Mouse (Mus musculus) G1E (cell line): ENCODE measurements around the gene Ankle1. TPM values are rescaled to one million over a fixed set of nuclear protein-coding genes. Genes with fewer than 3 reads are reported as not detected.

ENCODE experiments used
- ATAC-seq: 2 replicates; pipeline ENCODE4 v1.8.0; 2016; ENCODE audit warnings: mild to moderate bottlenecking; ENCODE audit not compliant: insufficient number of reproducible peaks, poor library complexity, low FRiP score, severe bottlenecking; ENCODE audit errors: extremely low read depth
- DNase-seq: peaks from one replicate; pipeline ENCODE4 v3.0.0; 2012; ENCODE audit warnings: low spot score
- H3K27me3 ChIP-seq: 2 replicates; pipeline ENCODE4 v1.6.1; 2012; ENCODE audit warnings: mild to moderate bottlenecking, low read length, inconsistent platforms; ENCODE audit not compliant: insufficient read depth
- H3K36me3 ChIP-seq: replicated peaks from 2 replicates; pipeline ENCODE3; 2012; ENCODE audit warnings: mild to moderate bottlenecking, inconsistent platforms
- H3K4me1 ChIP-seq: 2 replicates; pipeline ENCODE4 v1.6.1; 2012; ENCODE audit warnings: low read depth, low read length, inconsistent platforms, mixed read lengths; ENCODE audit not compliant: insufficient read depth
- H3K4me3 ChIP-seq: 2 replicates; pipeline ENCODE4 v1.5.1; 2012; ENCODE audit warnings: low read depth, mild to moderate bottlenecking, inconsistent platforms, low read length, moderate library complexity, mixed read lengths
- H3K9me3 ChIP-seq: replicated peaks from 2 replicates; pipeline ENCODE4 v1.6.1; 2012; ENCODE audit warnings: inconsistent platforms
- CTCF ChIP-seq: IDR thresholded peaks from 2 replicates; pipeline ENCODE4 v1.5.1; 2012; ENCODE audit warnings: low read depth, low read length, inconsistent platforms, mixed read lengths
- GATA1 ChIP-seq: IDR thresholded peaks from 2 replicates; pipeline ENCODE4 v1.6.1; 2012; ENCODE audit warnings: borderline replicate concordance, low read length, inconsistent platforms, mixed read lengths
- GATA2 ChIP-seq: IDR thresholded peaks from 2 replicates; pipeline ENCODE4 v1.6.1; 2012; ENCODE audit warnings: low read depth, low read length, inconsistent platforms, borderline replicate concordance
- POLR2AphosphoS5 ChIP-seq: IDR thresholded peaks from 2 replicates; pipeline ENCODE4 v1.6.1; 2012; ENCODE audit warnings: low read depth, low read length, inconsistent platforms; ENCODE audit not compliant: insufficient replicate concordance
- TAL1 ChIP-seq: conservative IDR thresholded peaks from 2 replicates; pipeline ENCODE4 v1.6.1; 2012; ENCODE audit warnings: low read depth, low read length, inconsistent platforms, mixed read lengths
- polyA plus RNA-seq: library from polyadenylated mRNA; stranded (reverse); fragments of >175 nt; gene quantifications from 2 replicates; pipeline ENCODE4 v1.2.3, GENCODE M21; 2012
- total RNA-seq, 2 experiments: library from RNA; stranded (forward) in 1 of 2; stranded (reverse) in 1 of 2; fragments of 200-1000 nt in 1 of 2; fragments of >200 nt in 1 of 2; fragmentation: Nextera tagmentation in 1 of 2; gene quantifications; 2 replicates each; pipeline ENCODE4 v1.2.3; 2014 to 2017

Gene Ankle1
- total and polyA plus RNA-seq, 3 experiments: 9.8 to 16.2 (median 13.7) TPM

DNA sequence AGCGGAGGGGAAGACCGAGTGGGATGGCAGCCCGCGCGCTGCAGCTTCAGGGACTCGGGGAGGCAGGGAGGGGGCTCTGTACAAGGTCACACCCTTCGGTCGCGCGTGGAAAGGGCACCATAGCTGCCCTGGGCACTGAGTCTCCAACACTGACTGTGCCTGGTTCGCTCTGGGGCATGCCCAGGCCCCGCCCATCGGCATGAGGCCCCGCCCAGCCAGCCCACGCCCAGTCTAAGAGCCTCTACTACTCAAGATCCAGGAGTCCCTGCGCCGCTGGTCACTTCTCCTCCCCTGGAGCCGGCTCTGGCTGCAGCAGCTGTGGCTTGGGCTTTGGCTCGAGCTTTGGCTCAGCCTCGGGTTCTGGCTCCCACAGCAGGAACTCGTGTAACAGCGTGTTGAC lies 51.1 kb downstream of the Ankle1 start:
- TF ChIP-seq POLR2AphosphoS5 (no peak), GATA2 (no peak), CTCF (no peak), GATA1 (no peak), TAL1 (no peak)
- DNase-seq (peak; percentile 31), ATAC-seq (no peak)
- H3K9me3 ChIP-seq: 0 out of 2 replicates have a peak, but pooled peaks cover 2% of the 10 kb centered on the region
- peaks cover 39% of the 10 kb centered on the region for H3K36me3 ChIP-seq
- H3K4me1 ChIP-seq: peaks cover 22% of the 10 kb centered on the region
- peaks cover 28% of the 10 kb centered on the region for H3K27me3 ChIP-seq
- no peak overlapping the region; the same call in 1 of the 2 replicates for H3K4me3 ChIP-seq

DNA sequence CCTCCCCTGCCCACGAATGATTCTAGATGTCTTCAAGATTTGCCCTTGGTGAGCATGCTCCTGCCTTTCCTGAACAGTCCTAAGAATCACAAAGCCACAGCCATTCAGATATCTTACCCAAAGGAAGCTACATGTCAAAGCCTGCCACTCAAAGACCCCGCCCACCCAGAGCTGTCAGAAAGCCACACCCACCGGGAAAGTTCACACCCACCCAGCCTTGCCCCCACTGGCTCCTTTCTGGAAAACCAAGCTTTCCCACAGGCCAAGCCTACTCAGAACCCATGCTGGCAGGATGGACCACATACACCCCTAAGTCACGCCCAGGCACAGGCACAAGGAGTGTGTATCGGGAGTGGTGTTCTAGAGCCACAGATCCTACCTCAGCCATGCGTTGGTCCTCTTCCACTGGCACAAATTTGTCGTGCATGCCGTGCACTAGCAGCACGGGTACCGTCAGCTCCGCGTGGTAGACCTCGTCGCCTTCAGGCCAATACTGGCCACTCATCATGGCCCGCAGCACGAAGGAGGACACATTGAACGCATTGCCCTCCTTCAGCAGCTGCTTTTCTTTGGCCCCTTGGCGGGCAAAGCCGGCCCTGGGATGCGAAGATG lies 52.0 kb downstream of the Ankle1 start:
- peaks cover 39% of the 10 kb centered on the region for H3K36me3 ChIP-seq
- no peak for ATAC-seq
- peaks cover 20% of the 10 kb centered on the region for H3K27me3 ChIP-seq
- H3K4me1 ChIP-seq: peaks cover 28% of the 10 kb centered on the region
- TF ChIP-seq CTCF: no peak
- TF ChIP-seq GATA2: no peak
- no peak for TF ChIP-seq GATA1
- no peak for TF ChIP-seq POLR2AphosphoS5
- TF ChIP-seq TAL1: no peak
- no peak overlapping the region for H3K4me3 ChIP-seq
- no peak for DNase-seq
- 0 out of 2 replicates have a peak, but pooled peaks cover 2% of the 10 kb centered on the region for H3K9me3 ChIP-seq

Other genes starting within 250 kb of the Ankle1 start
Only the 20 nearest of the 22 such genes appear.
- 40.0 and 44.7 TPM in 2 replicates for gene Myo9b, start 133.3 kb upstream of the Ankle1 start, total RNA-seq (2014; fragmentation: Nextera tagmentation)
- gene Myo9b, start 133.3 kb upstream of the Ankle1 start, total RNA-seq (2017): 43.9 and 46.2 TPM in 2 replicates
- gene Myo9b, start 133.3 kb upstream of the Ankle1 start, polyA plus RNA-seq: 58.6 TPM in 2 replicates
- 17.8 and 18.3 TPM in 2 replicates for gene Haus8, start 133.1 kb upstream of the Ankle1 start, total RNA-seq (2014; fragmentation: Nextera tagmentation)
- 50.2 and 51.1 TPM in 2 replicates for gene Haus8, start 133.1 kb upstream of the Ankle1 start, total RNA-seq (2017)
- 18.1 and 25.5 TPM in 2 replicates for gene Haus8, start 133.1 kb upstream of the Ankle1 start, polyA plus RNA-seq
- gene Use1, start 39.2 kb upstream of the Ankle1 start, total RNA-seq (2014; fragmentation: Nextera tagmentation): 23.3 and 34.5 TPM in 2 replicates
- 70.8 and 81.0 TPM in 2 replicates for gene Use1, start 39.2 kb upstream of the Ankle1 start, total RNA-seq (2017)
- gene Use1, start 39.2 kb upstream of the Ankle1 start, polyA plus RNA-seq: 151 and 198 TPM in 2 replicates
- 4.7 and 6.2 TPM in 2 replicates for gene Ocel1, start 34.7 kb upstream of the Ankle1 start, total RNA-seq (2014; fragmentation: Nextera tagmentation)
- 18.0 and 25.8 TPM in 2 replicates for gene Ocel1, start 34.7 kb upstream of the Ankle1 start, total RNA-seq (2017)
- gene Ocel1, start 34.7 kb upstream of the Ankle1 start, polyA plus RNA-seq: 32.3 and 37.6 TPM in 2 replicates
- gene Nr2f6, start 24.1 kb upstream of the Ankle1 start, total RNA-seq (2014; fragmentation: Nextera tagmentation): 6.4 and 8.6 TPM in 2 replicates
- 9.7 and 17.0 TPM in 2 replicates for gene Nr2f6, start 24.1 kb upstream of the Ankle1 start, total RNA-seq (2017)
- gene Nr2f6, start 24.1 kb upstream of the Ankle1 start, polyA plus RNA-seq: 36.0 and 47.8 TPM in 2 replicates
- not detected in 2 replicates for gene Ushbp1, start 10.2 kb upstream of the Ankle1 start, total RNA-seq (2014; fragmentation: Nextera tagmentation)
- gene Ushbp1, start 10.2 kb upstream of the Ankle1 start, total RNA-seq (2017): 0.06 and 0.11 TPM in 2 replicates
- 0.08 and 0.09 TPM in 2 replicates for gene Ushbp1, start 10.2 kb upstream of the Ankle1 start, polyA plus RNA-seq
- gene Babam1, start 9.1 kb upstream of the Ankle1 start, total RNA-seq (2014; fragmentation: Nextera tagmentation): 58.4 and 83.8 TPM in 2 replicates
- gene Babam1, start 9.1 kb upstream of the Ankle1 start, total RNA-seq (2017): 90.3 and 92.1 TPM in 2 replicates
- gene Babam1, start 9.1 kb upstream of the Ankle1 start, polyA plus RNA-seq: 106 and 107 TPM in 2 replicates
- 2.6 and 3.9 TPM in 2 replicates for gene Abhd8, start 57.6 kb downstream of the Ankle1 start, total RNA-seq (2014; fragmentation: Nextera tagmentation)
- 4.5 and 5.0 TPM in 2 replicates for gene Abhd8, start 57.6 kb downstream of the Ankle1 start, total RNA-seq (2017)
- 17.0 and 20.9 TPM in 2 replicates for gene Abhd8, start 57.6 kb downstream of the Ankle1 start, polyA plus RNA-seq
- gene Mrpl34, start 58.9 kb downstream of the Ankle1 start, total RNA-seq (2014; fragmentation: Nextera tagmentation): 42.0 and 65.5 TPM in 2 replicates
- gene Mrpl34, start 58.9 kb downstream of the Ankle1 start, total RNA-seq (2017): 68.2 and 74.9 TPM in 2 replicates
- 149 and 161 TPM in 2 replicates for gene Mrpl34, start 58.9 kb downstream of the Ankle1 start, polyA plus RNA-seq
- 51.9 and 56.2 TPM in 2 replicates for gene Dda1, start 63.2 kb downstream of the Ankle1 start, total RNA-seq (2014; fragmentation: Nextera tagmentation)
- gene Dda1, start 63.2 kb downstream of the Ankle1 start, total RNA-seq (2017): 16.2 and 19.6 TPM in 2 replicates
- gene Dda1, start 63.2 kb downstream of the Ankle1 start, polyA plus RNA-seq: 209 and 288 TPM in 2 replicates
- 0.97 and 1.1 TPM in 2 replicates for gene Ano8, start 80.0 kb downstream of the Ankle1 start, total RNA-seq (2014; fragmentation: Nextera tagmentation)
- gene Ano8, start 80.0 kb downstream of the Ankle1 start, total RNA-seq (2017): 2.1 and 2.5 TPM in 2 replicates
- 1.4 and 1.5 TPM in 2 replicates for gene Ano8, start 80.0 kb downstream of the Ankle1 start, polyA plus RNA-seq
- gene Gtpbp3, start 82.1 kb downstream of the Ankle1 start, total RNA-seq (2014; fragmentation: Nextera tagmentation): 5.8 and 6.4 TPM in 2 replicates
- gene Gtpbp3, start 82.1 kb downstream of the Ankle1 start, total RNA-seq (2017): 14.6 and 18.2 TPM in 2 replicates
- 26.1 and 33.3 TPM in 2 replicates for gene Gtpbp3, start 82.1 kb downstream of the Ankle1 start, polyA plus RNA-seq
- gene Plvap, start 105.7 kb downstream of the Ankle1 start, total RNA-seq (2014; fragmentation: Nextera tagmentation): not detected in 2 replicates
- 0.16 and 0.17 TPM in 2 replicates for gene Plvap, start 105.7 kb downstream of the Ankle1 start, total RNA-seq (2017)
- 0.88 and 0.90 TPM in 2 replicates for gene Plvap, start 105.7 kb downstream of the Ankle1 start, polyA plus RNA-seq
- gene Ccdc194, start 119.7 kb downstream of the Ankle1 start, total RNA-seq (2014; fragmentation: Nextera tagmentation): not detected in 2 replicates
- gene Ccdc194, start 119.7 kb downstream of the Ankle1 start, total RNA-seq (2017): 0.22 TPM in 1 of 2 replicates, not detected in the other
- gene Ccdc194, start 119.7 kb downstream of the Ankle1 start, polyA plus RNA-seq: not detected in 2 replicates
- 6.3 and 8.0 TPM in 2 replicates for gene Bst2, start 131.4 kb downstream of the Ankle1 start, total RNA-seq (2014; fragmentation: Nextera tagmentation)
- gene Bst2, start 131.4 kb downstream of the Ankle1 start, total RNA-seq (2017): 6.4 and 7.6 TPM in 2 replicates
- gene Bst2, start 131.4 kb downstream of the Ankle1 start, polyA plus RNA-seq: 44.0 and 59.6 TPM in 2 replicates
- 40.4 and 41.4 TPM in 2 replicates for gene Mvb12a, start 136.9 kb downstream of the Ankle1 start, total RNA-seq (2014; fragmentation: Nextera tagmentation)
- gene Mvb12a, start 136.9 kb downstream of the Ankle1 start, total RNA-seq (2017): 56.2 and 75.9 TPM in 2 replicates
- gene Mvb12a, start 136.9 kb downstream of the Ankle1 start, polyA plus RNA-seq: 132 and 166 TPM in 2 replicates
- not detected in 2 replicates for gene Tmem221, start 152.9 kb downstream of the Ankle1 start, total RNA-seq (2014; fragmentation: Nextera tagmentation)
- not detected in 2 replicates for gene Tmem221, start 152.9 kb downstream of the Ankle1 start, total RNA-seq (2017)
- not detected in 2 replicates for gene Tmem221, start 152.9 kb downstream of the Ankle1 start, polyA plus RNA-seq
- gene Nxnl1, start 160.6 kb downstream of the Ankle1 start, total RNA-seq (2014; fragmentation: Nextera tagmentation): not detected in 2 replicates
- gene Nxnl1, start 160.6 kb downstream of the Ankle1 start, total RNA-seq (2017): not detected in 2 replicates
- gene Nxnl1, start 160.6 kb downstream of the Ankle1 start, polyA plus RNA-seq: not detected in 2 replicates
- gene Slc27a1, start 162.9 kb downstream of the Ankle1 start, total RNA-seq (2014; fragmentation: Nextera tagmentation): not detected in 2 replicates
- 0.12 and 0.33 TPM in 2 replicates for gene Slc27a1, start 162.9 kb downstream of the Ankle1 start, total RNA-seq (2017)
- not detected in 2 replicates for gene Slc27a1, start 162.9 kb downstream of the Ankle1 start, polyA plus RNA-seq
- gene Pgls, start 186.2 kb downstream of the Ankle1 start, total RNA-seq (2014; fragmentation: Nextera tagmentation): 39.7 and 47.5 TPM in 2 replicates
- 87.2 and 140 TPM in 2 replicates for gene Pgls, start 186.2 kb downstream of the Ankle1 start, total RNA-seq (2017)
- gene Pgls, start 186.2 kb downstream of the Ankle1 start, polyA plus RNA-seq: 331 and 360 TPM in 2 replicates